ENCODE assay signal across 13 mouse cellular contexts in genomic region chr2:71387766-71388165, GRCm38 (mm10).
"Had no signal": no experiment of that assay in that cellular context is flagged by ENCODE, and none has a peak within 500 bp of the region (broad histone marks: within the 10 kb centered on the region; RNA-seq: fewer than 3 reads in every experiment).

No protein-coding gene starts in this region.

- H3K27me3 ChIP-seq: limb, embryonic 13.5 days; neural tube, embryonic 15.5 days had no signal

- DNase-seq: kidney, adult 9 months; kidney, postnatal 4 days; lung, adult 18-20 months; lung, postnatal 4 days; midbrain, embryonic 14.5 days; thymus, postnatal 36 days had no signal

- H3K27ac ChIP-seq: kidney, postnatal 0 days; layer of hippocampus, adult 2 months; limb, embryonic 13.5 days; liver, embryonic 14.5 days; neural tube, embryonic 15.5 days; stomach, postnatal 0 days had no signal

- H3K9me3 ChIP-seq: limb, embryonic 13.5 days; midbrain, embryonic 10.5 days; neural tube, embryonic 15.5 days had no signal
